Mouse (Mus musculus): ENCODE measurements at regions not wholly inside any gene's neighbourhood (a gene's known extent, or its start where the extent isn't known, plus 50 kb on each side); places are given as distances from the start of the nearest gene placed in this dataset.
"Not testable (repeated sequence)": the region's sequence is repeated elsewhere in the genome, so short reads cannot be mapped to it uniquely, and the experiment has no call there.

DNA sequence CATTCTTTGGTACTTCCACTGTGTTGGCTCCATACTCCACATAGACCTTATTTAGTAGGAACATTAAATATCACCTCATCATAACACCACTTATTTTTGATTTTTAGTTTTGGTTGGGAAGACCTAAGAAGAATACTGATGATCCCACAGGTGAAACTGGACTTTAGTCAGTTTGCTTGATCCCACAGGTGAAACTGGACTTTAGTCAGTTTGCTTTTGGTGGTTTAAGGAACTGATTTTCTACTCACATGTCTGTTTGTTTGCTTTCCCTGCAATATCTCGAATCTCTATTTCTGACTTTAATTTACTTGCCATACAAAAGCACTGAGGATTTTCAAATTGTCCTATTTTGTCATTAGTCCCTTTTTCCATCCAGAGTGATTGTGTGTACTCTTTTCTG is 680.8 kb downstream of the Brinp3 start:
- ATAC-seq (ENCODE audit: low read depth) = no peak
- Histone ChIP-seq H3K4me2 (no peak overlapping the region), H3K9ac (no peak overlapping the region), H3K36me3 (no peaks in the 10 kb centered on the region), H3K9me3 (no peaks in the 10 kb centered on the region), H3K27me3 (no peaks in the 10 kb centered on the region), H3K27ac (replicated peaks) (no peak overlapping the region), H3K4me3 (no peak overlapping the region), H3K4me1 (replicated peaks) (no peaks in the 10 kb centered on the region)
- WGBS = 90% methylated on average over 1 of the region's 1 CpGs

DNA sequence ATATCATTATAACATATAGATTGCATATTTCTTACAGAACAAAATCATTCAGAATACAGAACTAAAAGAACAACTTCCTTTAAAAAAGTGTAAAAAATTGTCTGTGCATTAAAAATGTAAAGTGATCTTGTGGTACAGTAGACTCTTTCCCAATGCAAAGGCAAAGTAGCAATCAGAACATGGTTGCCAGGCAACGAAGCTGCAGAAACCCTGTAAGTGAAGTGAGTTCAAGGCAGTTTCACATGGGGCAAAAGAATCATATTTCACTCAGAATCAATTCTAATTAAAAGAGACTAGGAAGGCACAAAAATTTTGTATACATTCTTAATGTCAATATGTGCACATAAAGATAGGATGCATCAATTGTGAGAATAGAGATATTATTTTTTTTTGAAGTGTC is 692.2 kb downstream of the Brinp3 start:
- no peak overlapping the region for H3K4me2 ChIP-seq
- ATAC-seq (ENCODE audit: low read depth) = no peak
- no peak overlapping the region for H3K27ac ChIP-seq (replicated peaks)
- 70% methylated on average over 1 of the region's 1 CpGs for WGBS
- no peak overlapping the region for H3K9ac ChIP-seq
- H3K4me3 ChIP-seq = no peak overlapping the region
- no peaks in the 10 kb centered on the region for H3K36me3 ChIP-seq
- H3K4me1 ChIP-seq (replicated peaks) = no peaks in the 10 kb centered on the region; the same call in 1 of the 2 replicates
- H3K27me3 ChIP-seq = no peaks in the 10 kb centered on the region
- no peaks in the 10 kb centered on the region for H3K9me3 ChIP-seq

DNA sequence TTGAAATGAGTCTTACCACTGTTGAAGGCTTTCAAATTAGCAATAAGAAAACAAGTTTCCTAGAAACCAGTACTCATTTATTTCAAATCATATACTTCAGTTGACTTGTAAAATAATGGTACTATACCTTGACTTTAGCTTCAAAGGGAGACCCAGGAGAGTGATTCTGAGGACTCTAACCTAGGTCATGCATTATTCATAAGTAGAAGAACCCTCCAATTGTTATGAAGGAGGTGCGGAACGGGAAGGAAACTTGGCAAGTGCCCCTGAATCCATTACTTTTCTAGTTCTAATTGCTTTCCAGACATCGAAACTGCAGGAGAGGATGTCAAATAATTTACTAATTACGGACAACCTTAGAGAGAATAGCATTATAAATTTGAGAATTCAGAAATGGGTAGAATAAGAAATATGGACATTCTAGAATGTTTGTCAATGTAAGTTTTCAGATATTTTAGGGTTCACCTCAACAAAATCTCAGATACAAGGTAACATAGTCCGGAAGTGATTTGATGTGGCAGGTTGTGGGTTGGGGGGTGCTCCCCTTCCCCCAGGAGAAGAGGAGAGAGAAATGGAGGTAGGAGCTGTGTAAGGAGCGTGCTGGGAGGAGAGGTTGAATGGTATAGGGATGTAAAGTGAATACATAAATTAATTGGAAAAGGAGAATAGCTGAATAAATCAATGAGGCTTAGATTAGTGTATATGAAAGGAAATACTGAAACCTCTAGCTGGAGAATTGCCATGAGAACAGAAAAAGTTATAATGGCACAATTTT is 692.9 kb downstream of the Brinp3 start:
- WGBS = 49% methylated on average over 6 of the region's 6 CpGs
- Histone ChIP-seq H3K27me3 (no peaks in the 10 kb centered on the region), H3K4me2 (no peak overlapping the region), H3K9me3 (no peaks in the 10 kb centered on the region), H3K4me3 (no peak overlapping the region), H3K27ac (replicated peaks) (no peak overlapping the region), H3K36me3 (no peaks in the 10 kb centered on the region), H3K4me1 (replicated peaks) (no peaks in the 10 kb centered on the region; the same call in 1 of the 2 replicates), H3K9ac (no peak overlapping the region)
- ATAC-seq (ENCODE audit: low read depth) = no peak

DNA sequence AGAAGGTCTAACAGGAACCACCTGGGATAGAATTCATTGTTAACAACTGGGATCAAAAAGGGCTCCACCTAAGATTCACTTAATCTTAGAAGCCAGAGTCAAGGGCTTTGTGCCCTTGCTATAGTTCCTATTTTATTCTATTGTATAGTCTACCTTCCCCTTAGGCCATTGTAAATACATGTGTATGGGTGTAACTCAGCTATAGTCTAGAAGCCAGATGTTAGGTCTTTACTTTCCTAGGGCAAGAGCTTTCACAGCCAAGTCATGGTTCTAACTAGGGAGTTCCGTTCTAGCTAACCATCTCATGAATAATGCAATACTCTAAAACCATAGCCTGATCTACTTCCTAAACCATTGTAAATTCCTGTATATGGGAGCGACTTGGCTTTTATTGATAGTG is 705.4 kb downstream of the Brinp3 start:
- H3K9ac ChIP-seq; H3K4me3 ChIP-seq; H3K4me1 ChIP-seq (replicated peaks); H3K9me3 ChIP-seq; H3K27ac ChIP-seq (replicated peaks); H3K27me3 ChIP-seq; H3K36me3 ChIP-seq; ATAC-seq (ENCODE audit: low read depth); H3K4me2 ChIP-seq: not testable (repeated sequence)
- 74% methylated on average over 2 of the region's 2 CpGs for WGBS

DNA sequence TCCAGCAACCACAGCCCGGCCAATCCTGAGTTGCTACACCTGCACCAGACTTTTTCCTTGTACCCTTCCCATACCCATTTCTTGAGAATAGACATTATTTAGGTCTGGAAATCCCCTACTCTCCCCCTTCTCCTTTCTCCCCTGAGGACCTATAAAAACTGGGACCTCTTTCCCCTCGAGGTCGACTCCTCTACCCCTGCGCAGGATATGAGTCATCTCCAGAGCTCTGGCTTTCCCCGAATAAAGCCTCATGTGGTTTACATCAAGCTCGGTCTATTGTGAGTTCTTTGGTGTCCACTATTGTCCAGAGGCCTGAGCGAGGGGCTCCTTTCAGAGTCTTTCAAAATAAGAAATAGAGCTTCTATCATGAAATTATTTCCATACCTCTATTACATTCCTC is 720.3 kb downstream of the Brinp3 start:
- not testable (repeated sequence) for H3K4me3 ChIP-seq; H3K36me3 ChIP-seq; ATAC-seq (ENCODE audit: low read depth); H3K9me3 ChIP-seq; H3K4me1 ChIP-seq (replicated peaks); H3K4me2 ChIP-seq; H3K9ac ChIP-seq; H3K27ac ChIP-seq (replicated peaks); H3K27me3 ChIP-seq
- 83% methylated on average over 7 of the region's 7 CpGs for WGBS

DNA sequence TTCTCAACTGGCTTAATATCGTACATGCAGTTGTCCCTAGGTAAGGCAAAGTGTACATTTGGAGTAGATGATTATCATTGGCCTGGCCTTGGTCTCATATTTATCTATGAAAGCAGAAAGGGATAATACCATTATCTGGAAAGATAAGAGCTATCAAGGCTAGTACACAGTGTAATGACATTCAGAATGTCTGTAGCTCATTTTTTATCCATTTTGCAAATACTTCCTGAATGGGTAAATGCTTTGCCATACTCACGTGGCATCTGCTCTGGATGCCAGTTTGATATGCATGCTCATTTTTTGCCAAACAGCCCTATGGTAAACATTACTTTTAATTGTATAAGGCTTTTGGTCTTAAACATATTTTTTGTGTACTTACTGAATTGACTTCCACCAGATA is 723.4 kb downstream of the Brinp3 start:
- no peak for ATAC-seq (ENCODE audit: low read depth)
- H3K9me3 ChIP-seq = no peaks in the 10 kb centered on the region
- H3K4me3 ChIP-seq = no peak overlapping the region
- no peak overlapping the region for H3K4me2 ChIP-seq
- H3K27ac ChIP-seq (replicated peaks) = no peak overlapping the region
- 80% methylated on average over 2 of the region's 2 CpGs for whole genome bisulfite sequencing
- H3K27me3 ChIP-seq = no peaks in the 10 kb centered on the region
- no peak overlapping the region for H3K9ac ChIP-seq
- no peaks in the 10 kb centered on the region for H3K4me1 ChIP-seq (replicated peaks)
- no peaks in the 10 kb centered on the region for H3K36me3 ChIP-seq

DNA sequence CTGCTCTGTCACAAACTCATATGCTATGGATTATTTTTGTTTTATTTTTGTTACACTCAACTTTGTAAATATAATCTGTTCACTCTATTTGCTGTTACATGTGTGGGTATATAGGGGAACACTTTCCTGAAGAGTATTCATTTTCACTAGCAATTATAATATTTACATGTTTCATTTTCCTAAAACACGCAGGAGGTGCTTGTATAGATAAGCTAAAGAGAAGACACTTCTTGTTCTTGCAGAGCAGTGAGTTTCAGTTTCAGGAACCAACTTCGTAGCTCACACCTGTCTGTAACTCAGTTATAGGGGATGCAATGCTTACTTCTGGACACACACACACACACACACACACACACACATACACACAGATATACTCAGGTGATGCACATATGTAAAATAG is 724.9 kb downstream of the Brinp3 start:
- no peak overlapping the region for H3K27ac ChIP-seq (replicated peaks)
- H3K4me1 ChIP-seq (replicated peaks) = no peaks in the 10 kb centered on the region
- H3K9me3 ChIP-seq = no peaks in the 10 kb centered on the region
- H3K4me2 ChIP-seq = no peak overlapping the region
- no peak overlapping the region for H3K9ac ChIP-seq
- H3K4me3 ChIP-seq = no peak overlapping the region
- ATAC-seq (ENCODE audit: low read depth) = no peak
- H3K36me3 ChIP-seq = no peaks in the 10 kb centered on the region
- no peaks in the 10 kb centered on the region for H3K27me3 ChIP-seq
- WGBS = 84% methylated on average over 2 of the region's 2 CpGs

DNA sequence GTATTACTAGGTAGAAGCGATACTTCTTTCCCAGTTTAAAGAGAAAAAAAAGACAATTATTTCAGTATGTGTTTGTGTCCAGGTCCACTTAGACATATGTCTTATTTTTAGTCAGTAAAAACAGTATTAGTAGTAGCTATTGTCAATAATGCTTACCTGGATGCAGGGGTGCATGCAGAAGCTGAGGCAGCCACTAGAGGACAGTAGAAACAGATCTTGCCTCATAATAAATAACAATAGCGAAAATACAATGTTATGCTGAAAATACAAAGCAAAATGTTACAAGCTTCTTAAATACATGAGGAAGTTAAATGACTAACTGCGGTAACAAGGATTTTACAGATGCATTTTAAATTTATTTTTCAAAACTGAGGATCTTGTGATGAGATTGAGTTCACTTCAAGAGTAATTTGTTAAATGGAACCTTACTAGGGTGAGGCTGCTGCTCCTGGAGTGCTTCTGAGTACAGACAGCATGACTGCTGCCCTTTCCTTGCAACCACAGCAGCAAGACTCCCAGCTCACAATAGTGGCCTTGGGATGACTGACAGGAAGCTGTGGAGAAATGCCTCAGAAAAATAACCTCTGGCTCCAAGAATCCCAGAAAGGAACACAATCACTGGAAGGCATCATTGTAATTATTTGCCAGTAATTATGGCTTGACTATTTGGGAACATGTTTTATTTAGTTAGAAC is 728.8 kb downstream of the Brinp3 start:
- H3K9me3 ChIP-seq = no peaks in the 10 kb centered on the region
- H3K4me2 ChIP-seq = no peak overlapping the region
- no peaks in the 10 kb centered on the region for H3K4me1 ChIP-seq (replicated peaks)
- H3K27me3 ChIP-seq = no peaks in the 10 kb centered on the region
- WGBS = 70% methylated on average over 3 of the region's 3 CpGs
- H3K9ac ChIP-seq = no peak overlapping the region
- H3K4me3 ChIP-seq = no peak overlapping the region
- H3K36me3 ChIP-seq = no peaks in the 10 kb centered on the region
- H3K27ac ChIP-seq (replicated peaks) = no peak overlapping the region
- no peak for ATAC-seq (ENCODE audit: low read depth)

DNA sequence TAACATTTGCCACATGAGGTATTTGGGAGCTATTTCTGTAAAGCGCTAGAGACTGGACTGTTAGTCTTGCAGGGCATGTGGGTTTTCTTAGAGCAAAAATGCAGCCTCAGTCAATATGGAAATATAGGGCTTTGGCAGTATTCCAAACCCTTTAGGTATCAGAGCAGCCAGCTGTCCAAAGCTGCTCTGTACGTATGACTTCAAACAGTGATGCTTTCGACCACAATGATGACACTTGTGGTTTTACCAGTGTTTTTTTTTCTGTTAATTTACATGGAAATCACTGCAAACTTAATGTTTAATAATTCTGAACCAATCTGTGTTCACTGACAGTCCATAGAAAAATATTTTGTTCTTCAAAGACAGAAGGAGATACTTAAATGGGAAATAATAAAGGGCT is 743.0 kb downstream of the Brinp3 start:
- H3K27ac ChIP-seq (replicated peaks) = no peak overlapping the region
- no peaks in the 10 kb centered on the region for H3K4me1 ChIP-seq (replicated peaks)
- no peaks in the 10 kb centered on the region for H3K36me3 ChIP-seq
- 71% methylated on average over 3 of the region's 3 CpGs for WGBS
- no peak overlapping the region for H3K9ac ChIP-seq
- H3K27me3 ChIP-seq = no peaks in the 10 kb centered on the region
- no peak overlapping the region for H3K4me3 ChIP-seq
- no peak for ATAC-seq (ENCODE audit: low read depth)
- no peaks in the 10 kb centered on the region for H3K9me3 ChIP-seq
- no peak overlapping the region for H3K4me2 ChIP-seq

DNA sequence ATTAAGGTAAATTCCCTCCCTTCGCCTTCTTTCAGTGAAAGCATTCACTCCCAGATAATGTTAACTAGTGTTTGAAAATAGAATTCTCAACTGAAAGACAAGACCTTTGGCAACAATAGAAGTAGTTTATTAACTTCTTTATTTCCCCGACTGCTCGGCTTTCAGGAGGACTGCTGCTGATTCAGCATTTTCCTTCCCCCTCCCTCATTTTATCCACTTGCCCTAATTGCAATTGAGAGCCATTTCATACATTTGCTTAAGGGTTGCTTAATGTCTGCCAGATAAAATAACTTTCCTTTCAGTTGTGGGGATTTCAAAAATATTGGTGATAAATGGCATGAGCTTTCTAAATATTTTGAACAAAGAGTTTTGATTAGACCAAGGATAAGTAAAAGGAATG is 744.5 kb downstream of the Brinp3 start:
- ATAC-seq (ENCODE audit: low read depth) = no peak
- 82% methylated on average over 3 of the region's 3 CpGs for WGBS

DNA sequence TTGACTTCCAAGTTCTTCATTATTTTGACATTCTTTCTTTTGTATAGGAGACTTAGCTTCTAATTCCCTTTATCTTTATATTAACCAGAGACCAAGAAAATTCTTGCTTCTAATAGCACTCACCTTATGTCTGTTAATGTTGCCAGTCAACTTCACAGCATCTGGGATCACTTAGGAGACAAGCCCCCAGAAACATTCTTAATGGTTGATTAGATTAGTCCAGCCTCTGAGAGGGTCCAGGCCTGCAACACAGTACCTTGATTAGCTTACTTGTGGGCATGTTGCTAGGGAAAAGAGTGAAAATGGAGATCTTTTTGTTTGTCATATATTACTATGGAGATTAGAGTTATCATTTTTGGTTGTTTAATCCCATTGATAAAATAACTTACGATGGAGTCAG is 778.8 kb downstream of the Brinp3 start:
- no peaks in the 10 kb centered on the region for H3K9me3 ChIP-seq
- no peak overlapping the region for H3K9ac ChIP-seq
- WGBS = 95% methylated on average over 1 of the region's 1 CpGs
- H3K4me3 ChIP-seq = no peak overlapping the region
- H3K4me2 ChIP-seq = no peak overlapping the region
- no peaks in the 10 kb centered on the region for H3K27me3 ChIP-seq
- no peaks in the 10 kb centered on the region for H3K36me3 ChIP-seq
- no peaks in the 10 kb centered on the region for H3K4me1 ChIP-seq (replicated peaks)
- ATAC-seq (ENCODE audit: low read depth) = no peak
- no peak overlapping the region for H3K27ac ChIP-seq (replicated peaks)

More for the DNA sequence above, 744.5 kb downstream of the Brinp3 start:
- H3K4me3 ChIP-seq = no peak overlapping the region
- H3K27me3 ChIP-seq = no peaks in the 10 kb centered on the region
- H3K9me3 ChIP-seq = no peaks in the 10 kb centered on the region
- H3K4me1 ChIP-seq (replicated peaks) = no peaks in the 10 kb centered on the region
- no peaks in the 10 kb centered on the region for H3K36me3 ChIP-seq
- H3K9ac ChIP-seq = no peak overlapping the region
- H3K4me2 ChIP-seq = no peak overlapping the region
- H3K27ac ChIP-seq (replicated peaks) = no peak overlapping the region

DNA sequence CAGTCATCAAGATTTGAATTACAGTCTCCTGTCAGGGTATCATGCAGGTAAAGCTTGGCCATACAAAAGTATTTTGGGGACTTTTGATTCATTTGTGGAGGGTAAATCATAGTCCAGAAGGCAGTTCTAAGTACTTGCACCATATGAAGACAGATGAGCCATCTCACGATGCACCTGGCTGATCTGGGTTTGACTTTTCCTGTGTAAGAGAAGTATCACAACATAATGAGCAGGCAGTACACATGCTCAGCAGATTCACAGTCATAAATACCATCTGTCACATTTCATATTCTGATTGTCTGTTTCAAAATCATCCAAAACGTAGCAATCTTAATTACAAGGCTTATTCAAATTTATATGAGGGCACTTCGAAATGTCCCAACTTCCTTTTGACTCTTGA is 796.6 kb downstream of the Brinp3 start:
- no peak overlapping the region for H3K9ac ChIP-seq
- 87% methylated on average over 3 of the region's 3 CpGs for WGBS
- H3K36me3 ChIP-seq = no peaks in the 10 kb centered on the region
- no peak overlapping the region for H3K27ac ChIP-seq (replicated peaks)
- no peaks in the 10 kb centered on the region for H3K27me3 ChIP-seq
- H3K4me3 ChIP-seq = no peak overlapping the region
- H3K4me2 ChIP-seq = no peak overlapping the region
- no peaks in the 10 kb centered on the region for H3K9me3 ChIP-seq
- ATAC-seq (ENCODE audit: low read depth) = no peak
- H3K4me1 ChIP-seq (replicated peaks) = no peaks in the 10 kb centered on the region

DNA sequence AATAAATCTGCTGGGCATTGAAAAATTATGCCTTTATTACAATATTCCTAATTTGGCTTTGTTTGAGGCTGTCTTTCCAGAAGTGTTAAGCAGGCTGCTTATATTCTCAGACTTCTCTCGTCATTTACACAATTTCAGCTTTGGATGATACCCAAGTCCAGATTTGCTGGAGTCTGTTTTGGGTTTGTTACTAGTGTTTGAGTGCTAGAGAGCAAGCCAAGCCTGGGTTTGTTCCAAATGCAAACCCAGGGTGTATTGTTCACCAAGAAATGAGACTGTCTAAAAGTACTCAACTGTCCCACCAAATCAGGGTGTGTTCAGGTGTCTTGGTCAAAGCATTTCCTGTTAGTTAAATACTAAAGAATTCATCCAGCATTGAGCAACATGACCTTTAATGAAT is 814.7 kb downstream of the Brinp3 start:
- Histone ChIP-seq H3K27ac (replicated peaks) (no peak overlapping the region), H3K9me3 (no peaks in the 10 kb centered on the region), H3K4me2 (no peak overlapping the region), H3K36me3 (no peaks in the 10 kb centered on the region), H3K9ac (no peak overlapping the region), H3K4me1 (replicated peaks) (no peaks in the 10 kb centered on the region), H3K4me3 (no peak overlapping the region), H3K27me3 (no peaks in the 10 kb centered on the region)
- WGBS = 83% methylated on average over 1 of the region's 1 CpGs
- ATAC-seq (ENCODE audit: low read depth) = no peak

All from neural tube, embryonic 13.5 days (tissue).